Mouse (Mus musculus) brain, embryonic 18.5 days (tissue): ENCODE data around the gene Gpc3.

ENCODE experiments used
- DNase-seq: peaks from one replicate; pipeline ENCODE4 v3.0.0-alpha.2; 2012; ENCODE audit warnings: low read depth, low spot score

Gpc3 gene

DNA sequence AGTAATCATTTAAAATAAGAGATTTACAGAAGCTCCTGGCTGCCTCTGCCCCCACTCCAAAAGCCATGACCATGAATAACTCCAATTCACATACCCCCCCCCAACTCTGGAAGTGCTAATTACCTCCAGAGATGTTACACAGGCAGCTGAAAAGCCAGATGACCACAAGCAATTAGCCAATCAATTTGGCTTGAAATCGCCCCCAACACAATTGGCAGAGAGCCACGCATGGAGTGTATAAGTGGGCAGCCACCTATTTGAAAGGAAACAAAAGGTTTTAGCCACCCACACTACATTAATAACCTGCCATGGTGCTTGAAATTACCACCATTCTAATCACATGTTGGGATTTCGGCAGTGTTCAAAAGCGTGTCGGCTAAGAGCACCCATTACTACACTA is 55.2 kb downstream of the Gpc3 start:
- no peak for DNase-seq

DNA sequence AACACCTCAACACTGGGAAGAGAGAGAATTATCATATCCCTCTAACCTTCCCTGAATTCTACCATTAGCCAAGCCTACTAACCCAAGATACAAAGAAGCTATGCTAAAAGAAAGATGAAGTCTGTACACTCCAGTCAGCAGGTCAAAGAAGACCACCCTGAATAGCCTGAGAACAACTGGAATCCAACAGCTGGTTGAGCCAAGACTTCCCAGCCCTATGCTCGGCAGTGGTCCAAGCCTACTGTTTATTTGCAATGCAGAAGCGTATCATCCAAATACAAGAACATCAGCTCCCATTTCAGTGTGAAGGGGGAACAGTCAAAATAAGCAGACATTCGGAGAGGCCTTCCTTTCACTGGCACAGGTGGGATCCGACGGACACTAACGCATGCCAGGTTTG is 56.3 kb downstream of the Gpc3 start:
- DNase-seq, result no peak

DNA sequence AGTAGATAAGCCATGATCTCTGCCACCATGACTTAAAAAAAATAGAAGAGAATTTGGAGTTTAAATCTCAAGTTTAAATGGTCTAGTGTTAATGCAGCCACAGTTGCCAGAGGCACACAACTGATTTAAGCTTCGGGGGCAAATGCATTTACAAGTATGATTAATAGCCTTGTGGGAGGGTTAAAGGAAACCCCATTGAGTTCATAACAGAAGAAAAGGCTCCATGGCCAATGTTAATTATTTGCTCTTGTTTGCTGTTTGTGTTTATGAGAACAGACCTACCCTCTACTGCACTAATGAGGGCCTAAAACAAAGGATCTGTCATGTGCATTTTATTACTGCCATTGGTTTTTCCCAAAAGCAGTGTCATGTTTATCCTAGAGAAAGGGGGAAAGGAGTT is 62.5 kb downstream of the Gpc3 start:
- DNase-seq, result no peak

DNA sequence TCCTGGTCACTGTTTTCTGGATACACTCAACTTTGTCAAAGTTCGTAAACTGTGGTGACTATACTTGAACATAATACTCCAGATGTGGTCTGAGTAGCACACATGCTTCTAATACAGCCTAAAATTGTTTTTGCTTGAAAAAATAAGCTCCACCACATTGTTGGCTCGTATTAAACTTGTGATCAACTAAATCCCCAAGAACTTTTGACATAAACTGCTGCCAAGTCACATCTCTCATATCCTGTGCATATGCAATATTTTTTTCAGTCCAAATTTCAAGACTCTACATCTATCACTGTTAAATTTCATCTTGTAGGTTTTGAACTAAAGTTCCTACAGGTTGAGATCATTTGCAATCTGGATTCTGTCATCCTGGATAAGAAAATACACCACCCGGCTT is 69.1 kb downstream of the Gpc3 start:
- DNase-seq, result no peak

DNA sequence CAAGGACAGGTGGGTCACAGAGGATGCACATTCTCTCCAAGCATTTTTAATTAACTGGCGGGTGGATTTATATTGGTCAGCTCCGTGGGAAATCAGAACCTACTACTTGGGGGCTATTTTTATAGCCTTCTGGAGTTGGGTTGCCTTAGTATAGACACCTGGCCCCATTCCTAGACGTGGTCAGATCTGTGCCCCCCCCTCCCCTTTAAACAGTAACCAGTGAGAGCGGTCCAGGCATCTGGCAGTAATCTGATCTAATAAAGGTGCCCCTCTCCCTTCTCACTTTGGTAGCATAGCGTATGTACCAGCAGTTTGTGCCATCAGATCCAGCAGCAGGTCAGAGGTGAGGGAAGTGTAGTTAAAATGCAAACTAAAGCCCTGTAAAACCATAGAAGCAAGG is 76.5 kb downstream of the Gpc3 start:
- no peak for DNase-seq

DNA sequence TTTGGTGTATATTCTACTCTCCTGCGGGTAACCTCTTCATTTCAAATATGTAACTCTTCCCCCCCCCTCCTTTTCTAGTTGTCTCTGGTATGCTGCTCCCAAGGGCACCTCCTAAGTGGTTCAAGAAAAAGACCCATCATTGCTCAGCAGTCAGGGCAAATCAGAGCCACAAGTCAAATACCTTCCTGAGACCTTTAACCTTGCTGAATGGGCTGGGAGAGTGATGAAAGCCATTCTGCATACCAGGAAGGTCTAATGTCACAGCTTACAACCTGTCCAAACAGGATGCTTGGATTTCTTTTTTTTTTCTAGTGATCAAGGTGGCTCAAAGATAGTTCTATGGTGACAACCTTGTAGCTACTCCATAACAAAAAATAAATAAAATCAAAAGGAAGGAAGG is 80.0 kb downstream of the Gpc3 start:
- no peak for DNase-seq

DNA sequence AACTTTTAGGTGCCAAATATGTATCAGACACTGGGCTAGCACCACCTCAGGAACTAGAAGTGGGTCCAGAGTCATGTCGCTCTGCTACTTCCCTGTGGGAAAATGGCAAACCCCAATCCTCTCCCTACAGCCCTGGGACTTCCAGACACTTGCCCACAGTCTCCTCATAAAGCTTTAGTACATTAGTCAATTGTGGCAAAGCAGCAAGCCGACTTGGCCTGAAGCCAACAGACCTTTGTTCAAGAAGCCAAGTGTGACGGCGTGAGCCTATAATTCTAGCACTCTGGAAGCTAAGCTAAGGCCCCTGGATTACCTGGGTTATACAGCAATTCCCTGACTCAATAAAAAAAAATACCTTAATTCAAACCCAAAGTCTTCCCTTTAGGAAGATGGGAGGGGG is 80.7 kb downstream of the Gpc3 start:
- no peak for DNase-seq

DNA sequence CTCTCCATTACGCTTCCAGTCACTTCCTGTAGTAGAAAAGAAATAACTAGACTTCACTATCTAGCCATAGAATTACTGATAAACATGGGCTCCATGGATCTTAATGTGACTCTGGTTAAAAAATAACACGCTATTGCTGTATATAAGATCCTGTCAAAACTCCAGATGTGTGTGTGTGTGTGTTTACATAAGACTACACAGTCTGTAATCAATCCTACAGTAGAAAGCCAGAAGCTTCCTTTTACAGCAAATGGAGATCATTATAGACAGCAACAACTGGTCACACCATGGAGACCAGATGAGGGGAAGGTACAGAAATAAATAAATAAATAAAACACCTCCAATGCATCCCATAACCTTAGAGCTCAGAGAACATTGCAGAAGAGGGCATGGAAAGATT is 81.6 kb downstream of the Gpc3 start:
- DNase-seq, result no peak

DNA sequence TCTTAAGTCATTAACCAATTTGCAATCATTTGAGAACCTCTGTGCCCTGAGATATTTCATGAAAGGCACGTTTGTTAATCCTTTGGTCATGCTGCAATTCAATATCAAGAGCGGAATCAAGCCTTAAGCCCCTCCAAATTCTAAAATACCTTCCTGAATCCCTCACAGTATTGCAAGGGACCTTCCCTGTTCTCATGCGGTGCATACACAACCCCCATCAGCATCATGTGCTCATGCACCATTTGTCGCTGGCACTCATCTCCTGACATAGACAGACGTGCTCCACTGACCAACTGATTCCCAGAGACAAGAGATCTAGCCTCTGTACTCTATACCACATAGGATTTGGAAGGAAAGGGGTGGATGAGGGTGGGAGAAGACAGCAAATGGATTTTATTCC is 87.7 kb downstream of the Gpc3 start:
- DNase-seq, result no peak

DNA sequence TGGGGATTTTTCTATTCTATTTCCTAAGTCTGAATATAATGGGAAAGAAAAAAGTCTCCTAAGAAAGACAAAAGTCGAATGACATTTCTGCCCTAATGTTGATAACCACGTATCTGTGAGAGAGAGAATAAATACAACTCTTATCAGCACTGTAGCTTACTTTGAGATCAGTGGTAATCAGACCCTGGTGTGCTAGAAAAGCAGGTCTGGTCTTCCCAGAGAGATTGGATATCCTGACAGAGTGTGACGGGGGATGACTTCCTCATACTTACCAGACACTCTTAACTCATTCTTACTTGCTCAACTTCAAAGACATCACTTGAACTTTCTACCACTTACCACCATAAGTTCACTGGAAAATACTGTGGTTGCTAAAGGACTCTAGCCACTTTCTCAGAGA is 88.6 kb downstream of the Gpc3 start:
- DNase-seq, result no peak

DNA sequence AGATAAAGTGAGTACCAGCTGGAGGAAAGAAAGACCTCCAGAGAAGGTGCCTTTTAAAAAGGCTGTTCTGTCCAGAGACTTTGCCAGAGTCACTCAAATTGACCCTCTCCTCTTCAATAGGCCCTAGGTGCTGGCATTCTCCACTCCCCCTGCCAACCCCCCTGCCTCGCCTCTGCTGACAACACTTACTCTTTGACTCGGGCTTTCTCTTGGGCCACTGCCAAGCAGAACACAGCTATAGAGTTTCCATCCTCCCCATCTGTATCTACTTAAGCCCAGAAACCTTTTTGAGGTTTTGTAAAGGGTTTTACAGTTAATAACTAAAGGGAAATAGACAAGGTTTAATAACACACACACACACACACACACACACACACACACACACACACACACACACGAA is 99.2 kb downstream of the Gpc3 start:
- no peak for DNase-seq

DNA sequence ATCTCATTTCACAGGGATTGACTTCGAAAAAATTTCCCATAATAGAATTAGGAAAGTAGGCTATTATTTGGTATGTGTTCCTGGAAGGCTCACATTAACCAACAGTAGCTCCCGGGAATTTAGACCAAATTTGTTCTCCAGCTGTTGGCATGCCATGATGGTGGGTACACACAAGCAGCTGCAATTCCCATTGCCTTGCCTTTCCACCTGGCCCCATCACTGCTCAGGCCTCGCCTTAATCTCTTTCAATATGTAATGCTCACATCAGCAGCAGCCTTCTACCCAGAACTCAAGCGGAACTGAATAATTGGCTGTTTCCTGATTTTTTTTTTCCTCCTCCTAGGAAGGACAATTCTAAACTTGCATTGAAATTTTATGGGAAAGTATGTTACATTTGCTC is 102.6 kb downstream of the Gpc3 start:
- DNase-seq, result no peak

DNA sequence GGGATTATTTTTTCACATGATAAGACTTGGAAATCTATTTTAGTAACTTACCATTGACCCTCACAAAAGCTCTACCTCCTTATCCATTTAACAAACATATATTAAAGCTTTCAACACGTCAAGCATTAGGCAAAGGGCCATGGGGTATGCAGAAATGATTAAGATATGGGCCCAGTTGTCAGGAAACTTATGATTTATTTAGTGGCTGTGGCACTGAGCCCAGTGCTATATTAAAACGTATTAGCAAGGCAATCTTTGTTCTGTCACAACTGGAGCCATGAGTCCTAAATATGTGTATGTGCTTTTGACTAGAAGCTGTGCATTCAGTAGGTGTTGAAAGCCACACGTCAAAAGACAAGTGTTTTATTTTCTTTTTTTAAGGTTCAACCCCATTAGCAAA is 109.9 kb downstream of the Gpc3 start:
- DNase-seq, result no peak

DNA sequence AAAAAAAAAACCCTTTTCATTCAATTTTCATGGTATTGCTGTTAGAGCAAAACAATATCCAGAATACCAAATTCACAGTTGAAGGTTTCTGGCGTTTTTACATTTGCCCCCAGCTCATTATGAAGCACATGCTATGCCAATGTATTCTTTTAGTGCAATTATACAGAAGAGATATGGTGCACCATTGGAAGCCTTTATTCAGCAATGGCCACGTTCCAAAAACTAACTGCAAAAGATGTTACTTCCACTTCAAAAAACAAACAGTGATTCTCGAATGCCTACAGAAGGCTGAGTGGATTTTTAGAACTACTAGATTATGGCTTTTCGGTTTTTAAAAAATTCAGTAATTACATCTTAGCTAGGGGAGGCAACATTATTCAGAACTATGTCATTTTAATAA is 124.3 kb downstream of the Gpc3 start:
- peak; percentile 14 for DNase-seq

DNA sequence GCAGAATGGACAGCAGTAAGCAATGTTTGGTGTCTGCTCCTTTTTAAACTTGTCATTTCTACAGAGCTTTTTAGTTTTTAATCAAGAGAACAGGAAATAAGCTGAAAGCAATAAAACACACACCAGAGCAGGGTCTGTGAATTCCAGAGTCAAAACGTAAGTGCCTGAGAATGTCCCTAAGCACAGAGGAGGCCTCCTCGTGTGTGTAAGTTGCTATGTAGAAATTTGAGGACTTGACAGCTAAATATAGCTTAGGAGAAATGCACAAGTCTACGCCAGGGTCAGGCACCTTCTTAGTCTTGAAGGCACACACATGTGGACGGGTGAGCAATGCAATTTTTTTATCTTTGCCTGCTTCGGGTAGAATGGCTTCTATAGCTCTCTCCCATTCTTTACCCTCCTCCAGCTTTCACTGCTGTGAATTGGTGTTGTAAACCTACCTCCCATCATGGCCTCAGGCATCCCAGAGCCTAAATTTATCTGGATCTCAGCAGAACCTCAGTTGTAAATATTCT is 158.6 kb downstream of the Gpc3 start:
- no peak for DNase-seq

DNA sequence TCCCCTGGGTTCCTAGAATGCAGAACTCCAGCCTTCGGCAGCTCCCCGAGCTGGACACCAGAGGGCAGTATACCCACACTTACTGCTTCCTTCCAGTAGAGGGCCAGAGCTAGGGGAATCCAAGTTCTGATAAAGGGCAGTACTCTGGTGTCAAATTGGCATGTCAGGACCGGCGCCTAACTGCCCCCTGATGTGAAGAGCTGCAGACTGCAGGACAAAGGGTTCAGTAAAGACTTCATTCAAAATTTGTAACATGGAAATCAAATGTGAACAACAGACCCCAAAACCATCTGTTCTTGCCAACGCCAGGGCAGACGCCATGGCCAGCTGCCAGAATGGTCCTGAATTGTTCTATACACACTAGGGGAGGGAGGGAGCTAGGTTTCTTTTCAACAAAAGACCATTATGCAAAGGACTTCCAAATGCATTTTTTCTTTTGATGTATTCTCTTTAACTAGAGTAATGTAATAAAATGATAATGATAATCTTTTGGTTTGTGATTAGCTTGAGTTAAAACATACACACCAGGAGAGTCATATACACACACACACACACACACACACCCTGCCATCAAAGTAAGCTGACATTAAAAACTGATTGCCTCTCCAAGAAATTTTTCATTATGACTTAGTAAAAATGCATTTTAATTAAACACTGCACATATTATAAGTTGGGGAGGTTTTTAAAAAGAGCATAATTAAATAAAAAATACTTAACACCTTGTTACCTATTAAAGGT is 160.1 kb downstream of the Gpc3 start:
- DNase-seq, result peak; percentile 24

DNA sequence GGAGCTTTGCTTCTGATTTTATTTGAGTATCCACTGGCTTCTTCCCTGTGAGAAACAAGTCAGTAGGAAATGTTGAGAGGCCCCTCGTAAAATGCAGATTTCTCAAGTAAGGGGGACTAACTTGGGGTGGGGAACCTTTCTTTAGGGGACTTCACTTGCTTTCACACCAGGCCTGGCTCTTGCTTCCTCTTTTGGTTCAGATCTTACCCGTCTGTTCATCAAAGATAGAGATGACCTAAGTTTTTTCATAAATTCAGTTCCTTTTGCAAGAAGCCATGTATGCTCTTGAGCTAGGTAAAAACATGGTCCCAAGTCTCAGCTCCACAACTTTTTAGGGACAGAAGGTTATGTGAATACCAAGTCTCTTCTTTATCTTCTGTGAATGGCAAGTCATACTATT is 164.6 kb downstream of the Gpc3 start:
- DNase-seq, result no peak

DNA sequence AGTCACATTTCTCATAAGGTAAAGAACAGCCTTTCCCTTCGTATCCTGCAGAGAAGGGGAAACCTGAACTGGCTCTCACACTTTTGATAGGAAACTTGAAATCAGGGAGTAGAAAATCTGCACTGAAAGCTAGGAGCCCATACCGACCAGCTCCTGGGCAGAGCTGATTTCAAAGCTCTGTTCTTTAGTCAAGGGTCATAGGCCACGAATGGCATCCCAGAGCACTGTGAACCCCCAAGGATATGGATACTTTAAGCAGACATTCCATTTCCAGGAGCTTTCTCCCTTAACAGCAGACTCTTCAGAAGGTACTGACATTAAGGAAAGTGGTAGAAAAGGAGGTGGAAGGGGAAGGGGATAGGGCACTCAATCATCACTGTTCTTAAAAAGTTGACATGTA is 165.3 kb downstream of the Gpc3 start:
- no peak for DNase-seq

DNA sequence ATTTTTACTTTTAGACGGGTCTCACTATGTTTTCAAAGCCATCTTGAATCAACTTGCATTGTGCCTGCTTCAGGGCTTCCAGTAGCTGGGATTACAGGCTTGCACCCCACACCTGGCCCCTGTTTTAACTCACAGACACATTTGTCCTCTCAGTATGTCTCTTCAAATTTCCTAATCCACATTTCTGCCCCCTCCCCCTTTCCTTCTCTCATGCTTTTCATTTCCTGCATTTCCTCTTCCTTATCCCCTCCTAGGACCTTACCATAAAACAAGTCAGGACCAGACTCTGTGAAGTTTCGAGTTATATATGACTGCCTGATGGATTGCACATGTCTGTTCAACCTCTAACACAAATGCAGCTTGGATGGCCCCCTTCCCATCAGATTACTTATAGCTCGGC is 167.2 kb downstream of the Gpc3 start:
- DNase-seq, result no peak

DNA sequence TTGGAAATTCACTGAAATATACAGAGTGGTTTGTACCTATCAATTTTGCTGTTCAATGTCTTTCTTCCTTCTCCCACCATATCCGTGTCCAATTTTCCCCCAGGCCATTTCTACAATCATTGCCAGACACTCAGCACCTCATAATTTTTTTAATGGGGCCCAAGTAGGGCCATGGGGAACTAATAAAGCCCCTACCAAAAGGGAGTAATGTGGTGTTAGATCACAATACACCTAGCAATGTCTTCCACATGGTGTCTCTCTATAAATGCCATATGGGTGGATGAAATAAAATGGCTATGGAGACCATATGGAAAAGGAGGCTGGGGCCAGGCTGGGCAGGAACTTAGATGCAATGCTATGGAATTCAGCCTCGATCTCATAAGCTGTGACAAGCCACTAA is 168.8 kb downstream of the Gpc3 start:
- DNase-seq, result no peak

DNA sequence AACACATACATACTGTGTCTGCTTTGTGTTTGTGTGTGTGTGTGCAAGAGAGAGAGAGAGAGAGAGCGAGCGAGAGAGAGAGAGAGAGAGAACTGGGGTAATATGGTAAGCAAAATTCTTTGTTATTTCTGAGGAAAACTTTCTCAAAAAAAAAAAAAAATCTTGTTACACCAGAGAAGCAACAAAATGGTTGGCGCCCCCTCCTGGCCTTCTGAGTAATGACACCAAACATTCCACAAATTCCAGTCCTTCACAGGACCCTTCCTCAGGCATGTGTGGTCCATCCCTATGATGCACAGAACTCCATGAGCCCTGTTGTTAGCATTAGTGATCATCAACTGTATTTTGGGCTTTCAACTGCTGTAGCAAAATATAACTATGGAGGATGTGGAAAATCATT is 172.0 kb downstream of the Gpc3 start:
- no peak for DNase-seq

DNA sequence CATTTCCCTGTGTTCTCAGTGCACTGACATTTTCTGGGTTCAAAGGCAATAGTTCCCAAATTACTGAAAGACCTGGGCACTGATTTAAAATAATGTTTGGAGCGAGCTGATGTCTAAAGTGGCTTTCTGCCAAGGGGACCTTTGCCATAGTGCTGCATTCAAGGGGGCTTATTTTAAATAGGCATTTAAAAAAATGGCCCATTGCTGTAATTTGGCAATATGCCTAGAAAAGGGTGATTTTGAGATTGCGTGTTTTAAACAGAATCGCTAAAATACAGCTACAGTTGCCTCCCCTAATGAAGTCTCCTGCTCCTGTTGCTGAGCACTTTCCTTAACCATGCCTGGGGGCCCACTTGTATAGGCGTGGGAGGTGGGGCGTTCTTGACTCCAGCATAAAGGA is 174.3 kb downstream of the Gpc3 start:
- no peak for DNase-seq

DNA sequence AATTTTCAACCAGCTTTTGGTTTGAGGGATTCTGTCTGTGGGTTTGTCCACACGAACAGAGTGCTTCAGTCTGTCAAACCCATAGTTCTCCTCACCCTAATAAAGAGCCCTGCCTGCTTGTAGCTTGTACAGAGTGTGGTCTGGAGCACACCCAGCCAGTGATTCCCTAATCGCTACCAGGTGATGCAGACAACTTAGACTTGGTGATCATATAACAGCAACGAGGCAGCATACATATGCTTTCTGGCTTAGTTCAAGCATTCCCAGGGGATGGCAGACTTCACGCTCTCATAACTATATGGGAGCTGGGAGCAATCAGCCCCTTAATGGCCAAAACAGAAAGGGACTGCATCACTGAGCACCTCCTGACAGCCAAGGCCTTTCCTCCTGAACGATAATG is 188.1 kb downstream of the Gpc3 start:
- DNase-seq, result no peak

DNA sequence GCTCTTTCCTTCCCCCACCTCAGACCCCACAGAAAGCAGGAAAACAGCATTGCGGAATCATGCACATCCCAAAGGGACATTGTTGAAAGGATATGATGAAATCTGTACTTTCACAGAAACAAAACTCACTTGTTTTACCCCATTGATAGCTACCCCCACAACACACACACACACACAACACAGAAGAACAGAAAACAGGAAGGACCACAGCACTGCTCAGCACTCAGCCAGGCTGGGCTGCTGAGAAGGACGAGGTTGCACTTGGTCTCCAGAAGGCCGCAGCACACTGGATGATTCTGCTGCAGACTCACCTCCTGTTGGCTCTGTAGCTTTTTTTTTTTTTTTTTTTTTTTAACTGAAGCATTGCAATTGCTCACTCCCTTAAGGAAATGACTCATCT is 193.9 kb downstream of the Gpc3 start:
- DNase-seq, result no peak
